Mouse (Mus musculus) hindbrain, embryonic 14.5 days (tissue): Measurements from ENCODE around the gene Crip1. TPM values are rescaled to one million over a fixed set of nuclear protein-coding genes. Genes with fewer than 3 reads are reported as not detected.

ENCODE experiments used
- ATAC-seq: fragments of 200-750 bp; cut with Nextera tagmentation; 2 replicates; pipeline ENCODE4 v1.8.0; 2017; ENCODE audit warnings: moderate number of reproducible peaks, mild to moderate bottlenecking, moderate TSS enrichment, moderate library complexity; ENCODE audit not compliant: low FRiP score
- DNase-seq: peaks from one replicate; pipeline ENCODE4 v3.0.0-alpha.2; 2015; ENCODE audit warnings: low spot score
- H3K27ac ChIP-seq: fragments of 300-500 bp; sonication (generic); 2 replicates; pipeline ENCODE4 v1.5.1; 2014; ENCODE audit warnings: mild to moderate bottlenecking, moderate library complexity
- H3K27me3 ChIP-seq: fragments of 300-500 bp; sonication (generic); 2 replicates; pipeline ENCODE4 v1.6.1; 2014; ENCODE audit warnings: mild to moderate bottlenecking, low read length, mixed read lengths; ENCODE audit not compliant: control insufficient read depth, insufficient read depth
- H3K36me3 ChIP-seq: fragments of 300-500 bp; sonication (generic); replicated peaks from 2 replicates; pipeline ENCODE4 v1.6.1; 2014; ENCODE audit not compliant: control insufficient read depth, insufficient read depth
- H3K4me1 ChIP-seq: fragments of 300-500 bp; sonication (generic); replicated peaks from 2 replicates; pipeline ENCODE4 v1.6.1; 2014; ENCODE audit warnings: antibody characterized with exemption, low read length, mixed read lengths; ENCODE audit not compliant: control insufficient read depth, insufficient read depth
- H3K4me2 ChIP-seq: fragments of 300-500 bp; sonication (generic); replicated peaks from 2 replicates; pipeline ENCODE4 v1.6.1; 2014; ENCODE audit warnings: mild to moderate bottlenecking, moderate library complexity
- H3K4me3 ChIP-seq: fragments of 300-500 bp; sonication (generic); replicated peaks from 2 replicates; pipeline ENCODE4 v1.5.1; 2014; ENCODE audit warnings: mild to moderate bottlenecking, low read length
- H3K9ac ChIP-seq: fragments of 300-500 bp; sonication (generic); 2 replicates; pipeline ENCODE4 v1.6.1; 2014
- H3K9me3 ChIP-seq: fragments of 300-500 bp; sonication (generic); 2 replicates; pipeline ENCODE4 v1.6.1; 2016; ENCODE audit warnings: low read length; ENCODE audit not compliant: control insufficient read depth
- WGBS: fragments of 180-500 bp; shearing (Covaris S2); extraction: QIAGEN DNeasy Blood & Tissue Kit; methylation state at CpG from one replicate; pipeline ENCODE4 v1.1.7; 2014; 5-methylcytosine and 5-hydroxymethylcytosine counted together
- polyA plus RNA-seq: library from polyadenylated mRNA; unstranded; fragments of >200 nt; fragmentation: Nextera tagmentation; extraction: Ambion mirVana; gene quantifications from 2 replicates; pipeline ENCODE4 v1.2.1, GENCODE M21; 2014

Crip1 gene
- polyA plus RNA-seq, 1 experiment from 2014 or later = 34.4 TPM

- H3K36me3 ChIP-seq = no peaks in the 10 kb centered on the region
- DNase-seq (no peak), ATAC-seq (no peak)
- no peak overlapping the region for H3K9ac ChIP-seq
- H3K9me3 ChIP-seq = no peaks in the 10 kb centered on the region
- no peaks in the 10 kb centered on the region for H3K27me3 ChIP-seq
- no peak overlapping the region for H3K4me3 ChIP-seq
- peaks cover 19% of the 10 kb centered on the region for H3K4me1 ChIP-seq
- no peak overlapping the region for H3K27ac ChIP-seq
- WGBS = 87% methylated on average over 8 of the region's 8 CpGs
- H3K4me2 ChIP-seq = no peak overlapping the region
These were observed 42.2 kb upstream of the Crip1 start for GRCm38 (mm10) chr12:113103846-113104451.

DNA sequence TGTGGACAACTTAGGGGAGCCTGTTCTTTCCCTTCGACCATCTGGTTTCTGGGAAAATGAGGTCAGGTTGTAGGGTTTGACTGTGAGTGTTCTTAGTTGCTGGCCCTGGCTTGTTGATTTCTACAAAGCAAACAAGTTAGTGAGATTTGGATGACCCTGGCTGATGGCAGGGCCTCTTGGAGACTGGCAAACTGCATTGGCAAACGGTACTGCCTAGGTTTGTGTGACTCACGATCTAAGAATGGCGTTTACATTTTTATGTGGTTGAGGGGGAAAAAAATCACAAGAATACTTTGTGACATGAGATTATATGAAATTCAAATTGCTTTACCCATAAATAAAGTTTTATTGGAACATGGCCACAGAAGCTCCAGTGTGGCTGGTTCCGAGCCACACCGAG is 39.7 kb upstream of the Crip1 start:
- no peak overlapping the region for H3K4me3 ChIP-seq
- peaks cover 3% of the 10 kb centered on the region; the same call in 1 of the 2 replicates for H3K4me1 ChIP-seq
- no peak overlapping the region for H3K27ac ChIP-seq
- no peaks in the 10 kb centered on the region for H3K36me3 ChIP-seq
- H3K4me2 ChIP-seq = no peak overlapping the region
- 90% methylated on average over 6 of the region's 6 CpGs for WGBS
- DNase-seq = no peak
- no peaks in the 10 kb centered on the region for H3K9me3 ChIP-seq
- H3K9ac ChIP-seq = no peak overlapping the region
- no peaks in the 10 kb centered on the region for H3K27me3 ChIP-seq
- ATAC-seq = no peak

DNA sequence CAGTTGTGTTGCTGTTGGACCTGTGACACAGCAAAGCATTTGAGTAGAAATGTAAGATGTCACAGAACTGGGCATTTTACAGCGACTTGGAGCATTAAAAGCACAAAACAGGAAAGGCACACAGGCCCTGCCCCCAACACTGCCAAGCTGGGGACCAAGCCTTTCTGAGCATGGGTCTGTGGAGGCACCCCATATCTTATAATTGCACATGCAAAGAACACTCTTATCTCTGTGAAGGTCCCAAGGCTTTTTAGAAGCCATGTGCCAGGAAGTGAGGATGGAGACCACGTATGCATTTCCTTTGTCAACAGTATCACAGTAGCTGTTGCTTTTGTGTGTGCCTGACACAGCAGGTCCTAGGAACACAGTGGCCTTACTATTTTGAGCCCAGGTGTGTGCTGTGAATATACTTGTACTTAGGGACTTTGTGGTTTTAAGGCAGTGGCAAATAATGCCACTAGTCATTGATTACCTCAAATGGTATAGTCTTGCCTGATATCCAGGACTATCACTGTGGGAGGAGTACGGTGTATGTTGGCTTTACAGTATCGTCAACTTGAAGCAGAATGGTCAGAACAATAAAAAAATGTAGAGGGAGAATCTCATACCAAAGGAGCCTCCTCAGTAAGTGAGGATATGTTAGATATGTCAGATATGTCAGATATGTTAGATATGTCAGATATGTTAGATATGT is 38.5 kb upstream of the Crip1 start:
- WGBS = 86% methylated on average over 4 of the region's 4 CpGs
- peaks cover 6% of the 10 kb centered on the region; the same call in 1 of the 2 replicates for H3K4me1 ChIP-seq
- no peak overlapping the region for H3K9ac ChIP-seq
- H3K36me3 ChIP-seq = 0 out of 2 replicates have a peak, but pooled peaks cover 4% of the 10 kb centered on the region
- no peaks in the 10 kb centered on the region for H3K27me3 ChIP-seq
- ATAC-seq (no peak), DNase-seq (no peak)
- no peak overlapping the region for H3K27ac ChIP-seq
- H3K4me3 ChIP-seq = no peak overlapping the region
- H3K4me2 ChIP-seq = no peak overlapping the region
- H3K9me3 ChIP-seq = no peaks in the 10 kb centered on the region

GRCm38 (mm10) chr12:113108528-113109283 is 37.4 kb upstream of the Crip1 start:
- H3K4me3 ChIP-seq = no peak overlapping the region
- H3K27ac ChIP-seq = no peak overlapping the region
- no peak overlapping the region for H3K4me2 ChIP-seq
- 0 out of 2 replicates have a peak, but pooled peaks cover 13% of the 10 kb centered on the region for H3K36me3 ChIP-seq
- no peak for DNase-seq
- no peak for ATAC-seq
- 91% methylated on average over 17 of the region's 17 CpGs for WGBS
- no peak overlapping the region for H3K9ac ChIP-seq
- no peaks in the 10 kb centered on the region for H3K27me3 ChIP-seq
- no peaks in the 10 kb centered on the region for H3K9me3 ChIP-seq
- peaks cover 6% of the 10 kb centered on the region; the same call in 1 of the 2 replicates for H3K4me1 ChIP-seq

DNA sequence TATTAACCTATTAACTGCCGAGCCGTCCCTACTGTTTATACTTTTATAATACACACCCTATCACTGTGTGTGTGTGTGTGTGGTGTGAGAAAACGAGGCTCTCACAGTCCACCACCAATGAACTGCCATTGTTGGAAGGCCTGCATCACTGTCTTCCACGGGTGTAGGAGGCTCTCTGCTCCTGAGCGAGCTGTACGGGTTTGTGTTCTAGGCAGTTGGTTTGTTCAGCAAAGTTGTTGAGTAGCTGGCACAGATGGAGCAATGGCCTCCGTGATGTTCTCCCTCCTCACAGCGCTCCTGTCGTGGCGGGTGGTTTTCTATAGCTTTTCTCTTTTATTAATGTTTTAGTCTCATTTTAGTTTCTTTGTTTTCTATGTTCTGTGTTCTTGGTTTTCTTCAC is 36.3 kb upstream of the Crip1 start:
- no peak overlapping the region for H3K4me2 ChIP-seq
- H3K4me3 ChIP-seq = no peak overlapping the region
- DNase-seq = no peak
- no peaks in the 10 kb centered on the region for H3K9me3 ChIP-seq
- peaks cover 24% of the 10 kb centered on the region for H3K36me3 ChIP-seq
- no peak overlapping the region for H3K9ac ChIP-seq
- peaks cover 6% of the 10 kb centered on the region; the same call in 1 of the 2 replicates for H3K4me1 ChIP-seq
- WGBS = 87% methylated on average over 10 of the region's 10 CpGs
- H3K27ac ChIP-seq = no peak overlapping the region
- ATAC-seq = no peak
- no peaks in the 10 kb centered on the region for H3K27me3 ChIP-seq

DNA sequence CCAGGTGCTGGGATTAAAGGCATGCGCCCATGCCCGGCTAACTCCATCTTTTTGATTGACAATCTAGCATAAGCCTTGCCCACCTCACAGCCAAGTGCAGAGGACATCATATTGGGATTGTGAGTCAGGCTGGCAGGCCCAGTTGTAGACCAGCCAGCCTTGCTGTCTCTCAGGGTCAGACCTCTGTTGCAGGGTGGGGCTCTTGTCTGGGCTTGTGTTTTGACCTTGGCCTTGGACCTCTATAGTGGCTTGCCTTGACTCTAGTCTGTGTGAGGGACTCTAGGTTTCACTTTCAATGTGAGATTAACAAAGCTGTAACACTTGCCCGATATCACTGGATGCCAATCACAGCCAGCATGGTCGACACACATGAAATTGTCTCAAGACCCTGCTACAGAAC is 32.0 kb upstream of the Crip1 start:
- 94% methylated on average over 4 of the region's 4 CpGs for WGBS
- ATAC-seq = no peak
- peaks cover 61% of the 10 kb centered on the region for H3K36me3 ChIP-seq

DNA sequence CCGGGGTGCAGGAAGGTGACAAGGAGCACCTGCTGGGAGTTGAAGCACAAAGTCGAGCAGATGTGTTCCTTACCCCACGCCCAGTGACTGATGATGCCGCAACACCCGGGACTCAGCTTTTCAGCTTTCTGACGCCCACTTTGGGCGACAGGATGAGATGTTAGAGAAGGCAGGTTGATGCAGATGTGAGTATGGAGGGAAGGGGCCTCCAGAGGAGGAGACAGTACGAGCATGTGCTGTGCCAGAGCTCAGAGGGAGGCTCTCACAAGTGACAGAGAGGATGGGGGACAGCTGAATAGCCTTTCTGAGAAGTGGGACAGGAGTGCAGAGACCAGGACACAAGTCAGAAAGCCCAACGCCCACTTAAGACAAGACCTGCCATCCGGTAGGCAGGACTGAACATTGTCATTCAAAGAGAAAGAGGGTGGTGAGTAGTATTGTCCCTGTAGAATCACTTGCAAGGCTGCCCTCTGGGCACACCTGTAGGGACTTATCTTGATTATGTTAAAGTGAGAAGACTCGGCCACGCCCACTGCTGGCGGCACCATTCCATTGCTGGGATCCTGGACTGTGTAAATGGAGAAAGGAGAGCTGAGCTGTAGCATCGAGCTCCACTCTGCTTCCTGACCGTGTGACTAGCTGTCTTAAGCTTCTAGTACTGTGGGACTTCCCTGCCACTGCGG is 31.1 kb upstream of the Crip1 start:
- H3K4me1 ChIP-seq = peaks cover 6% of the 10 kb centered on the region; the same call in 1 of the 2 replicates
- no peaks in the 10 kb centered on the region for H3K27me3 ChIP-seq
- no peaks in the 10 kb centered on the region for H3K9me3 ChIP-seq
- no peak for ATAC-seq
- H3K27ac ChIP-seq = no peak overlapping the region
- no peak overlapping the region for H3K4me2 ChIP-seq
- H3K36me3 ChIP-seq = peaks cover 63% of the 10 kb centered on the region
- H3K9ac ChIP-seq = no peak overlapping the region
- WGBS = 88% methylated on average over 16 of the region's 16 CpGs
- H3K4me3 ChIP-seq = no peak overlapping the region
- no peak for DNase-seq

More for the DNA sequence above, 32.0 kb upstream of the Crip1 start:
- no peak overlapping the region for H3K4me2 ChIP-seq
- H3K9me3 ChIP-seq = no peaks in the 10 kb centered on the region
- no peak overlapping the region for H3K9ac ChIP-seq
- no peak overlapping the region for H3K27ac ChIP-seq
- no peak for DNase-seq
- H3K4me3 ChIP-seq = no peak overlapping the region
- peaks cover 6% of the 10 kb centered on the region; the same call in 1 of the 2 replicates for H3K4me1 ChIP-seq
- no peaks in the 10 kb centered on the region for H3K27me3 ChIP-seq

DNA sequence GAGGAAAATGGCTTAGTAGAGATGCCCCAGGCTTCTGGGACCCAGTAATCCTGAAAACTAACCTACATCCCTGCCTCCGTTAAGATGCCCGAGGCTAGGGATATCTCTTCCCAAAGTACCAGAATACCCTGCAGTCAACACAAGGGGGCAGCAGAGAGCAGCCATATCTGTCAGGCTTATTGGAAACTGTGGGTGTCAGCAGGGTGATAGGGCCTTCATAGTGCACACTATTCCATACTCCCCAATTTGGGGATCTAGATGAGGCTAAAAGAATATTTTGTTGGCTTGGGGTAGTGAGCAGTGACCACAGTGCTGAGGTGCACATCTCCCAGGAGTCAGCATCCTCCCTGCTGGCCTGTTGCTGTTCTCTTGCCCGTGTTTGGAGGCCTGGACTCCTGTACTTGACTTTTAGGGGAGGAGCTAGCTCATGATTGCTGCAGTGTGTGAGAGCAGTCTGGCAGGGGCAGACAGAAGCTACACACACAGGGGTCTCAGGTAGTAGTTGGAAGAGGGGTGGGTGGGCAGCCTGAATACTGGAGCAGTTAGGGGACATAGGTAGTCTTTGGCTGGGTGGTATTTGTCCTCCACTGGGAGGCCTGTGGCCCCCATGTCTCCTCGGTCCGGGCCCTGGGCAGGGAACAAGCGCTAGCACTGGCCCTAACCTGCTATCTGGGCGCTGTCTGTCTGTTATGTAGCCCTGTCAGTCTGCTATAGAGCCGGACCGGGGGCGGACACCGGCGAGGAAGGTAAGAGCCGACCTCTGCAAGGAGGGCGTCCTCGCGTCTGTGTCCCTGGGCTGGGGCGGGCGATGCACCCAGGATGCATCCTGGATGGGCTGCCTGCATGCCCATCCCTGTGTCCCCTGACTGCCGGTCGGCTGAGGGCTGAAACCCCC is 26.4 kb upstream of the Crip1 start:
- H3K4me3 ChIP-seq = no peak overlapping the region
- 87% methylated on average over 20 of the region's 20 CpGs for WGBS
- peak; percentile 73; the same call in 1 of the 2 replicates for ATAC-seq
- no peak overlapping the region for H3K27ac ChIP-seq
- H3K9me3 ChIP-seq = no peaks in the 10 kb centered on the region
- no peak overlapping the region for H3K4me2 ChIP-seq
- no peak overlapping the region for H3K9ac ChIP-seq
- H3K36me3 ChIP-seq = peaks cover 86% of the 10 kb centered on the region
- no peaks in the 10 kb centered on the region for H3K4me1 ChIP-seq
- peak; percentile 89 for DNase-seq
- no peaks in the 10 kb centered on the region for H3K27me3 ChIP-seq
